Mouse (Mus musculus) granulocyte monocyte progenitor cell, adult 5-6 weeks (primary cell): ENCODE measurements at regions not wholly inside any gene's neighbourhood (a gene's known extent, or its start where the extent isn't known, plus 50 kb on each side); places are given as distances from the start of the nearest gene placed in this dataset.
A peak's percentile ranks its signal among the peaks of the same experiment; 100 is the strongest.

Experiments used
- ATAC-seq: replicated peaks from 2 replicates; pipeline ENCODE4 v1.8.0; 2016; ENCODE audit warnings: mild to moderate bottlenecking, moderate TSS enrichment, inconsistent platforms; ENCODE audit not compliant: poor library complexity, severe bottlenecking

DNA sequence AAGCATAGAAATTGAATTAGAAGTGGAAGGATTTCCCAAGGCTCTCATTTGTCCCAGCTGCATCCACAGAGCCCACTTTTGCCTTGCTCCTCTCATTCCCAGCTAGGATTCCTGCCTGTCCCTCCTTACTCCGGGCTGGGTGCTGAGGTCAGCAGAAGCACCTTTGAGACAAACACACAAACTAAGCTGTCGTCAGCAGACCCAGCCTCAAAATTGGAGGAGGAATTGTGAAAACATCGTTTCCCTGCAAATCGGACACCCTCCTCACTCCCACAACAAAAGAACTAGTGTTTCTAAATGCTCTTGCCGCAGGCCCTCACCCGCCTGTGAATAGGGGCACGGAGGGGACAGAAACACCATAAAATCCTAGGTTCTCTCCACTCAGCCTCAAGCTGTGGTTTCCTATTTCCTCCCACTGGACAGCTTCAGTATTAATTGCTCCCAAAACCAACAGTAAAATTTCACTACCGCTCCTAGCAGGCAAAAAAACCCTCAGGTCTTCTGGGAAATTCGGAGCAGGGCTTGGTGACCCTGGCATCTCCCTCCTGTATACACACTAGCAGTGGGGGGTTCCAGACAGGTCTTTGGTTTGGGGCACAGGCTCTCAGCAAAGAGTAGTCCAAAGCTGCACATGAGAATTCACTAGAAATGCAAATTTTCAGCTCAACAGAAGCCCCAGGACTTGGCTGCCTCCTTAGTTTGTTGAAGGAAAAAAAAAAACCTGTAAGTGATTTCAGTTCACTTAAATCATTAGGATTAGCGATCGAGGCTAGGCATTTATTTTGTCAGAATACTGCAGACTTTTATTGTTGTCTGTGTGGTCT is 123.5 kb upstream of the Adamts9 start:
- ATAC-seq = peak; percentile 54

DNA sequence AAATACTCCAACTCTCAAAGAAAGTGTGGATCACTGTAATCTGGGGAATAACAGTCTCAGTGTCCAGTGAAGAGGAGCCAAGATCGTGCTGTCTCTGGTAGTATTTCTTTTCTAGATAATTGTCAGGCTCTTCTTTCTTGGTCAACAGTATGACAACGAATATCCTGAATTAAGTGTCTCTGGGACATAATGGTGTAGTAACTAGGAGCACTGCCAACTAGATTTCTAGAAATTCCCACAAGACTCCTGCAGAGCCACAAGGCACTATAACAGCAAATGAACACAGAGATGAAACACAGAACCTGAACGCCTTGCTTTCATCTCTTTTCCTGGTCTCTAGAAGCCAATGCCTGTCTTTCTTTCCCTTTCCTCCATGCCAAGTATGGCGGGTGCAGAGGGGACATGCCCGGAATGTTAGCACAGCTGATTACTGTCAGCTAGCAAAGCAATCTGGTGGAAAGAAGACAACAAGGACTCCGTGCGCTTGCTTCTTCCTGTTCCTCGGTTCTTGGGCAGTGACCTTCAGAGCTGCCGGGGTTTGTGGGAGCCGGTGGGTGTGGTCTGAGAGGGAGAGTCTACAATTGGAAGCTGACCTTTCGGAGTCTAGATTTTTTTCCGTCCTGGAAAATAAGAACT is 122.7 kb upstream of the Adamts9 start:
- peak; percentile 62 for ATAC-seq

DNA sequence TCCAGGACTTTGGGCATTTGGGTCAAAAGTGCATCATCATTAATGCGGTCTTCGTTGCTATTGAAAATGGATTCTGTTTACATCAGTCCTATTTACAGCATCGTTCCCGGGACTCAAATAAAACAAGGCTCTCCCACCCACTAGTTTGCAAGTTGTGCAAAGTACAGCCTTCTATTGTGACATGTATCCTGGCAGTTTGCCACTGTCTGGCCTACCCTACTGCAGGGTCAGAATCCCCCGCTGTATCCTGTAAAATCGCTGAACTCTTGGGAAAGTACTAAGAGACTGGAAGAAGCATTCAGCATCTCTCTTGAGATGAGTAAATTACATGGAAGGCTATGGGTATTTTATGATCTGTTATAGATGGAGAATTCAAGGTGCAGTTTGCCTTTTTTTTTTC is 122.1 kb upstream of the Adamts9 start:
- no peak for ATAC-seq

DNA sequence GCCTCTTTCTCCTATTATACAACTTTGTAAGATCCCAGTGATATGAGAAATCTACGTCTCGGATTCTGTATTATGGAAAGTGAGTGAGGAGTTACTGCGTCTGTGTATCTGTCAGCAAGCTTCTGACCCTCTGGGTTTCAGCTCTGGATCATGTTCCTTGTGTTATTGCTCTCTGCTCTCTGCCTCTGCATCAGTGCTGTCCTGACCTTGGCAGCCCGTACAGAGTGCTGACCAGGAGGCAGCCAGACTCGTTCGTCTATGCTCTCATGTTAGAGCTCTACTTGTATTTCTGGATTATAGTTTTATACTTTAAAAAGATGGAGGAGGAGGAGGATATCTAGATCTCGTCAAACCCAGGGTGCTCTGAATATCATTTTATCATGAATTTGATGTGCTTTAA is 121.1 kb upstream of the Adamts9 start:
- no peak for ATAC-seq

DNA sequence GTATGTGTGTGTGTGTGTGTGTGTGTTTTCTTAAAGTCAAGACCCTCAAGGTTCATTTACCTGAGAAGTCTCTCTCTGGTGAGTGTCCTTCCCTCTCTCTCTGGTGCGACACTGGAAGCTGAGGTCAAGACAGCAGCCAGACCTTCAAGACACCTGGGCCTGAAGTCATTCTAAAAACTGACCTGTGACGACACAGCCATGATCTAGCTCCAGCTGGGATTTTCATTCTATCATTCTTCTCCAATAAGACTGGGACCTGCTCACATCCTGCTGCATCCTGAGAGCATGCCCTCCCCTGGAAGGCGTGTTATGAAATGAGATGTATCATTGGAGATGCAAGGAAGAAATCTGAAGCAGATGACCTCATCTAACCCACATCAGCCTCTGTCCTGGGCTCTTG is 118.4 kb upstream of the Adamts9 start:
- ATAC-seq = no peak

DNA sequence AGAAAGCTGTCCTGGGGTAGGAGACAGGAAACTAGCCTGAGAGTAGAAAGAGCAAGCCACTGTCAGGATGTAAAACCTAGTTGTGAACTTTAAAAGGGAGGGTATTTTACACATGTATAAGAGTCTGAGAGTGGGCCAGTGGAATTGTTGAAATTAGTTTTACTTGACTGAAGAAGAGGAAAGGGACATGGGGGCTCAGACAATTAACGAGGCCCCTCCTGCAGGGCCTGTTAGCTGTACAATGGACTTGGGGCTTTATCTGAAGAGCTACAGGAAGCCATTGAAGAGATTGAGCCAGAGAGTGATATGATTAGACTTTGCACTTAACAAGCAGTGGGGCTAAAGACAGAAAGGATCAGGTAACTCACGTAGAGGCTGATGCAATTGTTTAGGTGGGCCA is 102.2 kb upstream of the Adamts9 start:
- ATAC-seq = no peak

DNA sequence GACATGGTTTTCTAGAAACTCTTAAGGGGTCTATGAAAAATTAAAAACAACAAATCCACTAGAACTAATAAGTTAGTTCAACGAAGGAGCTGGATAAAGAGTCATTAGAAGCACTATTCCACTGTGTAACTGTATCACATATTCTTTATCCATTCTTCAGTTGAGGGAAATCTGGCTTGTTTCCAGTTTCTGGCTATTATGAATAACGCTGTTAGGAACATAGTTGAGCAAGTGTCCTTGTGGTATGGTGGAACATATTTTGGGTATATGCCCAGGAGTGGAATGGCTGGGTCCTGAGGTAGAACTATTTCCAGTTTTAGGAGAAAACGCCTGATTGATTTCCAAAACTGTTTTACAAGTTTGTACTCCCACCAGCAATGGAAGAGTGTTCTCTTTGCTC is 97.7 kb upstream of the Adamts9 start:
- ATAC-seq = no peak

DNA sequence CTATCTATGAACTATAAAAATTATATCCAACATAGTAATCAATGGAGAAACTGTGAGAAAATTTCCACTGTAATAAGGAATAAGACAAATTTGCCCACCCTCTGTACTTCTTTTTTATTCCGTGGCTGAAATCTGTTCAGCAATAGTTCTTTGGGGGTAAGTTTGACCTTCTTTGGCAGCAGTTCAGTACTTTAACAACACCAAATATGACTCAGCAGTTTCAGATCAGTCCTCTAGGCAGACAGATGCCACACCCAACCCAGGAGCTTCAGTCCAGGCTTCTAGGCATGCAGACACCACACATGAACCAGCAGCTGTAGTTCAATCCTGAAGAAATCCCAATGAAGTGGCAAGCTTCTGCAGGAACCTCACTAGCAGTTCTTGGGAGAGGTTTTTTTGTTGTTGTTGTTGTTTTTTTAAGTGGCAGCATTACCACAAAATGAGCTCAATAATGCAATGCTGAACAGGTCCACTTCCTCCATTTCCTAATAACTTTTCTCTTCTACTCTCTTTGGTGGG is 88.6 kb upstream of the Adamts9 start:
- no peak for ATAC-seq

DNA sequence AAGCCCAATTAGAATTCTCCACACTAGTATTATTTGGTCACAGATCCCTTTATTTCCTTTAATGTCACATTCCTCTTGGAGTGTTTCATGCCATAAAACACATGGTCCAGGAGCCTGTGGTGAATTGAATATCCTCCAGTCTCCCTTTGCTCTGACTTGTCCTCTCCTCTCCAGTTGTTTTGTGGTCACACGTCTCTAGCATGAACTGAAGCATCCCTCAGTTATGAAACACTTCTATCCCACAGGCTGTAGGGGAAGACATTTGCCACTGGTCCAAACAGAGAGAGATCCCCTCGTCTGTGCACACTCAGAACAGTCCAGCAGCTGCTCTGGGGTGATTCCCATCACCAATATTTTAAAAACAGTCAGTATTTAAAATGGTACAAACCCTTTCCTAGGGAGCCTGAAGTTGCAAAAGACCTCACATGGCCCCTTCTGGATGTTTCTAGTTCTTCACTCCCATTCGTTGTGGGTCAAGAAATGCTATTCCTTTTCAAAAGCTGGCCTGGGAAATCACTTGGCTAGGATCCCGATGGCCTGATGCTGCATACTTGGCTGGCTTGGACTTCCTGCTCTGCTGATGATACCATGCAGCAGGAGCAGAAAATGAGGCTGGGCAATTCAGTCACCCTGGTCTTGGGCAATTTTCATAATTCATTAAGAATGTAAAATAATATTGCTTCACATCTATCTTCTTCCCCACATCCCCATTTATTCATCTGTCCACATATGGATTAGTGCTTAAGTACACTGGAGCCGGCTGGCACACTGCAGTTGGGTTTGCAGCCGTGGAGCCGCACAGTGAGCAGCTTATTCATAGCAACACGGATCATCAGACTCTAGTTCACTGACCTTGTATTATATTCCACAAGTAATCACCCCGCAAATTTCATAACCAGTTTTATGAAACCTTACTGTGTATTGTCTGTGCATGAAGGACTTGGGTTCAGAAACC is 83.1 kb upstream of the Adamts9 start:
- no peak for ATAC-seq

DNA sequence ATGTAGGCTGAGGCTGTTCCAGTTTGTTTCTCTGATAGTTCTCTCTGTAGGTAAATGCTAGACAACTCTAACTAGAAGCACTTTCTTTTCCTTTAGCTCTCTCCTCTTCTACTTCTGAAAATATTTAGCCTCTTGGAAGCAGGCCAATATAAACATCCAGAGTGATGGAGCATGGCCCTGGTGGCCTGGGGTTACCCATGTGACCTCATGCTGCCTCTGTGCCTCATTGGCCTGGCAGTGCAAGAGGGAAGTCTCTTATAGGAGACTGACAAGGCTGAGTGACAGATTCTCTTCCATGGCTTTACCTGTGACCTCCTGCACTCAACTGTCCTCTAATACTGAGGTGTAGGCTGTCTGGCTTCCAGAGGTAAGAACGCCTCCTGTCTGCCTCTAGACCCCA is 71.2 kb upstream of the Adamts9 start:
- ATAC-seq = no peak

DNA sequence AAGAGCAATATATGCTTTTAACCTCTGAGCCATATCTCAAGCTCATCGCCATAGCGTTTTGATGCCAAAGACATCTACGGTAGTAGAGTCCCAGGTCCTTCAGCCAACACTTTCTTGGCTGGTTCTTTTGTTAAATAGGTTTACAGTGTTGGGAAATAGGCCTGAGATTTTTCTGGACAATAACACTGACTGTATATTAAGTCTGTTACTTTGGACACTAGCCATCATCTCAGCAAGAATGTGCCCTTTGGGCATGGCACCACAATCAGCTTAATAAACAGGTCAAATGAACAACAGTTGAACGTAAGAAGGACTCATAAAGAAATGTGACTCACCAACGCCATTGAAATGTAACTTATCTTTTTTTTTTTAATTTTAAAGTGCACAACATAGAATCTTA is 68.6 kb upstream of the Adamts9 start:
- no peak for ATAC-seq

DNA sequence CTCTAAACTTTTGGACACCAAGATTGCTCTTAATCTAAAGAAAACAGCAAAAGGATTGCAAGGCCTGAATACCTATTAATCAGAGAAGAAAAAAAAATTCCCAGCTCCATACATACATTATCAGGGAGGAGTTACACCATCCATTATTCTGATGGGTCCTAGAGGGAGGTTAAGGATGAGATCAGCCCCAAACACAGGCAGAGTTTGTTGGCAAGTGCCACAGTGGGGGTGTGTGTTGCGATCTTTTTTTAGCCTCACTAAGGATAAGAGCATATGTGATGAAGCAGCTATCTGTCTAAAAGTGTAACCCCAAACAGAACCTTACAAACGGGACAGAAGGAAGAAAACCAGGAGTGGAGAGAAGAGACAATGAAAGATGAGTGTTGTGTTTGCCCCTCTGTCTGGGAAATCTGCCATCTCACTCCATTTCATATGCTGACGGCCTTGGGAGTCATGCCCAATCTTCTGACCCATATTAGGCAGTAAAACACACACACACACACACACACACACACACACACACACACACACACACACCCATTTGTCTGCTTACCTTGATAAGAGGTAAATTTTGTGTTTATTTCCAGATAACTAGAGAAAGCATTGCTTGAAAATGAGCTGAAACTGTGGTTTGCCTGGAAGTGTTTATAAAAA is 61.4 kb upstream of the Adamts9 start:
- no peak for ATAC-seq

DNA sequence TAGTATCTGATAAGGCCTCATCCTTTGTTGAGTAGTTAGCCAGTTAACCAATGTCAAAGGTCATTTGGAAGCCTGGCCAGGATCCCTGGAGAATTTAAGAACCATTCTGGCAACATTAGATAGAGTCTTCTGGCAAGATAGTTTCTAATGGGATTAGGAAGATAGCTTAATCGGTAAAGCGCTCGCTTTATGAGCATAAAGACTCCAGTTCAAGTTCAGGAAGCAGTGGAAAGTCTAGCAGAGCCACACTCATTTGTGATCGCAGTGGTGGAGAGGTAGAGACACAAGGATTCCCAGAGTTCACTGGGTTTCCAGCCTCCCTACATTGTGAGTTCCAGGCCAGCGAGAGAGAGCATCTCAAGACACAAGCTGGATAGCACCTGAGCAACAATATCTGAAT is 60.5 kb upstream of the Adamts9 start:
- ATAC-seq = no peak

DNA sequence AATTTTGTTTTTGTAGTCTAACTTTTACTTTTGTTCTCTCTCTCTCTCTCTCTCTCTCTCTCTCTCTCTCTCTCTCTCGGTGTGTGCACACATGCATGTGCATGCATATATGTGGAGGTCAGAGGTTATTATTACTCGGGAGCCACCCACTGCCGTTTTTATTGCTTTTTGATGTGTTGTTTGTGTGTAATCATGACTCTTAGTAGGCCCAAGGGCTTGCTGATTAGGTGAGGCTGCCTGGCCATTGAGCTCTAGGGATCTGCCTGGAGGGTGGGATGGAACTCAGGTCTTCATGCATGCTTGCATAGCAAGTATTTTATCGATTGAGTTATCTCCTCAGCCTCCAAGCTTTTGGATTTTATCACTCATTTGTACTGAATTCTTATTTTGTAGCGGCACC is 50.4 kb upstream of the Adamts9 start:
- ATAC-seq = no peak
